Mouse (Mus musculus): ENCODE results near the gene Smurf1. TPM values are rescaled to one million over a fixed set of nuclear protein-coding genes. Genes with fewer than 3 reads are reported as not detected.

Smurf1 gene
- polyA plus RNA-seq, 1 experiment: 16.4 TPM

DNA sequence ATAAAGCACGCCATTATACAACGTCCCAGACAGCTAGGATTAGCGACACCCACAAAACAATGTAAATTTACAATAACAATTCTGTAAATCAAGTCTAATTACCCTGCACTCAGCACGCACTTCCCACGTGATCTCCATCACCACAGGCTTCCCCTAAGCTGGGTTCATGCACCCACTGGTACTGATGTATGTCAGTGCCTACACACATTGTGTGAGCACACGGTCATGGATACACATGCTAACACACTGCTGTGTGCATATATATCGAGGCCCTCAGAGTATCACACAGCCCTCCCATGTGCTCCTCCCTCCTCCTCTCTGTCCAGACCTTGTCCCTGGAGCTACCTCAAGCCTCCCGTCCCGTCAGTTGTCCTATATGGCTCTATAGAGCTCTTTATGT lies 46.5 kb downstream of the Smurf1 start:
- TF ChIP-seq CTCF (IDR thresholded peaks at IDR 0.05; ENCODE audit: extremely low read depth, insufficient read depth, insufficient read length, insufficient replicate concordance): no peak
- TF ChIP-seq POLR2A (IDR thresholded peaks at IDR 0.05; ENCODE audit: low read depth, low read length): no peak
- Histone ChIP-seq H3K36me3 (ENCODE audit: control insufficient read depth, insufficient read depth, low read length) (no peaks in the 10 kb centered on the region), H3K4me1 (ENCODE audit: control insufficient read depth, insufficient read depth, insufficient read length) (peaks cover 2% of the 10 kb centered on the region; the same call in 1 of the 2 replicates), H3K27ac (ENCODE audit: insufficient read depth, low read length) (no peak overlapping the region), H3K27me3 (ENCODE audit: control insufficient read depth, insufficient read depth, low read length) (no peaks in the 10 kb centered on the region), H3K4me3 (ENCODE audit: extremely low read depth, insufficient read depth, insufficient read length) (no peak overlapping the region)
- no peak for DNase-seq (ENCODE audit: low read depth in 1 of 2, low spot score in 2 of 2)
- WGBS: 84% methylated on average over 9 of the region's 9 CpGs

DNA sequence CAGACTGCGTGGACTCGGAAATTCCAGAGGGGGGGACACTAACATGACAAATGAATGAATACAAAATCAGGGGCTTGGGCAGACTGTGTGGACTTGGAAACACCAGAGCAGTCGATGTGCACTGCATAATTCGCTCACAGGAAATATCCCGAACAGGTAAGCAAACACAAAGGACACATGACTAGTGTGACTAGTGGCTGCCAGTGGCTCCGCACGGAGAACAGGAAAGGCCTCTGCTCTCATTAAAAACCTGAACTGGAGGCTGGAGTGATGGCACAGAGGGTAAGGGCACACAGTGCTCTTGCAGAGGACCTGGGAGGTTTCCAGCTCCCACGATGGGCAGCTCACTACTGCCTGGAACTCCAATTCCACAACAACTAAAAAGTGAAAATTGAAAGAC lies 47.4 kb downstream of the Smurf1 start:
- TF ChIP-seq POLR2A (IDR thresholded peaks at IDR 0.05; ENCODE audit: low read depth, low read length) (no peak), CTCF (IDR thresholded peaks at IDR 0.05; ENCODE audit: extremely low read depth, insufficient read depth, insufficient read length, insufficient replicate concordance) (no peak)
- Histone ChIP-seq H3K27ac (ENCODE audit: insufficient read depth, low read length) (no peak overlapping the region), H3K27me3 (ENCODE audit: control insufficient read depth, insufficient read depth, low read length) (no peaks in the 10 kb centered on the region), H3K4me1 (ENCODE audit: control insufficient read depth, insufficient read depth, insufficient read length) (peaks cover 2% of the 10 kb centered on the region; the same call in 1 of the 2 replicates), H3K36me3 (ENCODE audit: control insufficient read depth, insufficient read depth, low read length) (no peaks in the 10 kb centered on the region), H3K4me3 (ENCODE audit: extremely low read depth, insufficient read depth, insufficient read length) (no peak overlapping the region)
- WGBS: 93% methylated on average over 8 of the region's 8 CpGs
- no peak for DNase-seq (ENCODE audit: low read depth in 1 of 2, low spot score in 2 of 2)

DNA sequence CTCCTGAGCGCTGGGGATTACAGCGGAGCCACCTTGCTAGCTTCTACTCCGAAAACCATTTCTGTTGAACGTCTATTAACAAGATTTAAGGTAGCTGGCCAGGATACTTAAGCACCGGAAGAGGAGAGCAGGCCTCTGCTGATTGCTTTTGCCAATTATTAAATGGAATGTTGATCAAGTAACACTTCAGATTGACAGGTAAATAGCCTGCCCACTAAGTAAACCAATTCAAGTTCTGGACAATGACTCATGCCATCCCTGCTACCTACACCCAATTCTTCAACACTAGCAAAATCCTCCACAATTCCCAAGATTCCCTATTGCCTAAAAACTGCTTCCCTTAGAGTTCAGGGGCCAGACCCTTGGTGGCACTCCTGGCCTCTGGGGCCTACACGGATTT lies 48.5 kb downstream of the Smurf1 start:
- Histone ChIP-seq H3K27me3 (ENCODE audit: control insufficient read depth, insufficient read depth, low read length) (no peaks in the 10 kb centered on the region), H3K4me3 (ENCODE audit: extremely low read depth, insufficient read depth, insufficient read length) (no peak overlapping the region), H3K4me1 (ENCODE audit: control insufficient read depth, insufficient read depth, insufficient read length) (peaks cover 2% of the 10 kb centered on the region; the same call in 1 of the 2 replicates), H3K27ac (ENCODE audit: insufficient read depth, low read length) (no peak overlapping the region), H3K36me3 (ENCODE audit: control insufficient read depth, insufficient read depth, low read length) (no peaks in the 10 kb centered on the region)
- TF ChIP-seq POLR2A (IDR thresholded peaks at IDR 0.05; ENCODE audit: low read depth, low read length) (no peak), CTCF (IDR thresholded peaks at IDR 0.05; ENCODE audit: extremely low read depth, insufficient read depth, insufficient read length, insufficient replicate concordance) (no peak)
- DNase-seq (ENCODE audit: low read depth in 1 of 2, low spot score in 2 of 2): no peak
- WGBS: 91% methylated on average over 6 of the region's 6 CpGs

GRCm38 (mm10) chr5:144915828-144916227 lies 49.8 kb downstream of the Smurf1 start:
- 82% methylated on average over 5 of the region's 5 CpGs for WGBS
- TF ChIP-seq CTCF (IDR thresholded peaks at IDR 0.05; ENCODE audit: extremely low read depth, insufficient read depth, insufficient read length, insufficient replicate concordance) (no peak), POLR2A (IDR thresholded peaks at IDR 0.05; ENCODE audit: low read depth, low read length) (no peak)

DNA sequence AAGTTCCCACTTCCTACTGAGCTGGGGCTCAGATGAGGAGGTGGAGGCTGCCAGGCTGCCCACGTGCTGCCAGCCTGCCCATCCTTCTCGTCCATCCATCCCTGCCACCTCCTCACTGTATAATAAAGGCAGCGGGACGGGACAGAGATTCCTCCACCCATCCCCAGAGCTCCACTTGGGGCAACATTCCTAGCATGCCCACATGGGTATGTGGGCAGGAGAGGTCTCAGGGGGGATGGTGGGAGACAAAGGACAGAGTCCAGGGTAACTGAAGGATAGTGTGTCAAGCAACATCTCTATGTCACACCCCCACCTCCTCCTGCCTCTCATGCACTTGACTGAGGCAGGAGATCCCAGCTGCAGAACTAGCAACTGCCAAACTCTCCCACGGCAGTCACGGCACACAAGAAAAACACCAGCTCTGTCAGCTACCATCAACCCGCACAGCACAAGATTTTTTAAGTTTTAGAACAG lies 51.2 kb downstream of the Smurf1 start:
- TF ChIP-seq POLR2A (IDR thresholded peaks at IDR 0.05; ENCODE audit: low read depth, low read length) (no peak), CTCF (IDR thresholded peaks at IDR 0.05; ENCODE audit: extremely low read depth, insufficient read depth, insufficient read length, insufficient replicate concordance) (no peak)
- no peaks in the 10 kb centered on the region for H3K27me3 ChIP-seq (ENCODE audit: control insufficient read depth, insufficient read depth, low read length)
- no peak for DNase-seq (ENCODE audit: low read depth in 1 of 2, low spot score in 2 of 2)
- no peak overlapping the region for H3K27ac ChIP-seq (ENCODE audit: insufficient read depth, low read length)
- no peaks in the 10 kb centered on the region; the same call in 1 of the 2 replicates for H3K4me1 ChIP-seq (ENCODE audit: control insufficient read depth, insufficient read depth, insufficient read length)
- 86% methylated on average over 7 of the region's 7 CpGs for WGBS
- H3K36me3 ChIP-seq (ENCODE audit: control insufficient read depth, insufficient read depth, low read length): no peaks in the 10 kb centered on the region
- H3K4me3 ChIP-seq (ENCODE audit: extremely low read depth, insufficient read depth, insufficient read length): no peak overlapping the region

More at GRCm38 (mm10) chr5:144915828-144916227, 49.8 kb downstream of the Smurf1 start:
- no peak for DNase-seq (ENCODE audit: low read depth in 1 of 2, low spot score in 2 of 2)
- Histone ChIP-seq H3K36me3 (ENCODE audit: control insufficient read depth, insufficient read depth, low read length) (no peaks in the 10 kb centered on the region), H3K27ac (ENCODE audit: insufficient read depth, low read length) (no peak overlapping the region), H3K4me1 (ENCODE audit: control insufficient read depth, insufficient read depth, insufficient read length) (peaks cover 2% of the 10 kb centered on the region; the same call in 1 of the 2 replicates), H3K27me3 (ENCODE audit: control insufficient read depth, insufficient read depth, low read length) (no peaks in the 10 kb centered on the region), H3K4me3 (ENCODE audit: extremely low read depth, insufficient read depth, insufficient read length) (no peak overlapping the region)

DNA sequence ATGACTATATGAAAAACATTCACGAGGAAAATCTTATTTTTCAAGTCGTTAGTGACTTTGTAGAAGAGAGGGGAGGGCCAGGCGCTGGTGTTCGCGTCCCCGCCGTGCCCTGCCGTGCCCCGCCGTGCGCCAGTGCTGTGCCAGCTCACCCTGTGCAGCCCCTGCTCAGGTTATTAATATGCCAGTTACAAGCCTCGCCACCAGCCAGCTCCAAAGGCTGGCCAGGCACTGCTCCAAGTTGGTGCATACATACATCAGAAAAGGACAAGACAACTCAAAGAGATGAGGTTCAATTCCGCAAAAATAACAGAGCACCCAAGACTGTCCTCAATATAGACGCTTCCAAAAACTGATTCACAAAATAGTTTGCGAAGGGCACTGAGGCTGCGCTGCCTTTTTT lies 51.7 kb downstream of the Smurf1 start:
- no peaks in the 10 kb centered on the region; the same call in 1 of the 2 replicates for H3K4me1 ChIP-seq (ENCODE audit: control insufficient read depth, insufficient read depth, insufficient read length)
- no peaks in the 10 kb centered on the region for H3K36me3 ChIP-seq (ENCODE audit: control insufficient read depth, insufficient read depth, low read length)
- no peak for DNase-seq (ENCODE audit: low read depth in 1 of 2, low spot score in 2 of 2)
- 93% methylated on average over 16 of the region's 16 CpGs for WGBS
- no peaks in the 10 kb centered on the region for H3K27me3 ChIP-seq (ENCODE audit: control insufficient read depth, insufficient read depth, low read length)
- no peak overlapping the region for H3K4me3 ChIP-seq (ENCODE audit: extremely low read depth, insufficient read depth, insufficient read length)
- no peak overlapping the region for H3K27ac ChIP-seq (ENCODE audit: insufficient read depth, low read length)
- no peak for TF ChIP-seq CTCF (IDR thresholded peaks at IDR 0.05; ENCODE audit: extremely low read depth, insufficient read depth, insufficient read length, insufficient replicate concordance)
- TF ChIP-seq POLR2A (IDR thresholded peaks at IDR 0.05; ENCODE audit: low read depth, low read length): no peak

- TF ChIP-seq POLR2A (IDR thresholded peaks at IDR 0.05; ENCODE audit: low read depth, low read length) (no peak), CTCF (IDR thresholded peaks at IDR 0.05; ENCODE audit: extremely low read depth, insufficient read depth, insufficient read length, insufficient replicate concordance) (no peak)
- 82% methylated on average over 5 of the region's 5 CpGs for WGBS
- no peaks in the 10 kb centered on the region; the same call in 1 of the 2 replicates for H3K4me1 ChIP-seq (ENCODE audit: control insufficient read depth, insufficient read depth, insufficient read length)
- no peak overlapping the region for H3K4me3 ChIP-seq (ENCODE audit: extremely low read depth, insufficient read depth, insufficient read length)
- no peak overlapping the region for H3K27ac ChIP-seq (ENCODE audit: insufficient read depth, low read length)
- H3K36me3 ChIP-seq (ENCODE audit: control insufficient read depth, insufficient read depth, low read length): no peaks in the 10 kb centered on the region
- H3K27me3 ChIP-seq (ENCODE audit: control insufficient read depth, insufficient read depth, low read length): no peaks in the 10 kb centered on the region
- no peak for DNase-seq (ENCODE audit: low read depth in 1 of 2, low spot score in 2 of 2)
Observed at GRCm38 (mm10) chr5:144913361-144913760, 52.3 kb downstream of the Smurf1 start.

Measured in spleen, adult 2 months (tissue).